Mouse (Mus musculus) telencephalon, adult 2 months (tissue): ENCODE results near the gene Th.

Experiments used
- DNase-seq: peaks from one replicate; pipeline ENCODE4 v3.0.0-alpha.2; 2011; ENCODE audit warnings: low read depth, low spot score

Gene Th

GRCm38 (mm10) chr7:142902931-142903330 lies 28.0 kb downstream of the Th start:
- peak; percentile 18 for DNase-seq

- no peak for DNase-seq
These were observed 29.2 kb downstream of the Th start for GRCm38 (mm10) chr7:142901774-142902173.

- DNase-seq = no peak
These were observed 31.1 kb downstream of the Th start for GRCm38 (mm10) chr7:142899872-142900271.

- DNase-seq = no peak
These were observed 33.5 kb downstream of the Th start for GRCm38 (mm10) chr7:142897471-142897870.

GRCm38 (mm10) chr7:142895901-142896665 lies 34.8 kb downstream of the Th start:
- no peak for DNase-seq

- no peak for DNase-seq
These were observed 35.6 kb downstream of the Th start for GRCm38 (mm10) chr7:142895223-142895840.

GRCm38 (mm10) chr7:142894669-142895068 lies 36.3 kb downstream of the Th start:
- DNase-seq = peak; percentile 39

- DNase-seq = no peak
These were observed 36.9 kb downstream of the Th start for GRCm38 (mm10) chr7:142893721-142894639.

- no peak for DNase-seq
These were observed 37.6 kb downstream of the Th start for GRCm38 (mm10) chr7:142893296-142893695.

GRCm38 (mm10) chr7:142869419-142870163 lies 61.3 kb downstream of the Th start:
- no peak for DNase-seq

- peak; percentile 22 for DNase-seq
These were observed 80.2 kb downstream of the Th start for GRCm38 (mm10) chr7:142850681-142851080.
